Mouse (Mus musculus): ENCODE measurements at regions not wholly inside any gene's neighbourhood (a gene's known extent, or its start where the extent isn't known, plus 50 kb on each side); places are given as distances from the start of the nearest gene placed in this dataset.
"Not testable (repeated sequence)": the region's sequence is repeated elsewhere in the genome, so short reads cannot be mapped to it uniquely, and the experiment has no call there.

DNA sequence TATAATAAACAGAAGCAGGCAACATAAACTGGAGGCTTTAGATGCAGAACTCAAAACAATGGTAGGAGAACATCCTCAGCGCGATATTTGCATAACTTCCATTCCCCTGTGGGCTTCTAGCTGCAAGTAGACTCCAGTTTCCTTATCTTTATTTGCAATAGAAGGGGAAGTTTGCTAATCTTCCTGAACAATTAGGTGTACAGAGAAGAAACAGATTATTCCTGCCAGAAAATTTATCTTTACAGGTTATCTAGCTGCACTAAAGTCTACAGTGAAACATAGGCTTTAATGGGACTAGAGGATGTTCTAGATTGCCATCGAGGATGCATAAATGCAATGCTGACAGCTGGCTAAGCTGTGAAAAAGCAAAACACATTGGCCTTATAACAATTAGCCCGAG lies 1544.0 kb downstream of the Efna5 start:
- no peak for DNase-seq

DNA sequence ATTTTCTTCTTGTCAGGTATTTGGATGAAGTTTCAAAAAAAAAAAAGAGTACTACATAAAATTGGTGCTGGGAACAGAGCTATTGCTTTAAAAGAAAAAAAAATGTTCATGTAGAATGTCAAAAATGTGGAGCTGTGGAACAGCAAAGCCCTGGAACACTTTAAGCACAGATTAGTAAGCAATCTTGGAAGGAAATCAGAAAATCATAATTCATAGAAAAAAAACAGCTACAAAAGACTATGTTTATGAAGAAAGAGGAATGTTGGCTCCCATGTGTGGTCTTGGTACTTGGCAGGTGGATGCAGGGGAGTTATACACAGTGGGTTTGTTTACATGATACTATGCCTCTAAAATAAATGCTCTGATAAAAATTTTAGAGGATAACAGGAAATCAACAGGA lies 1555.7 kb downstream of the Efna5 start:
- DNase-seq, result no peak

DNA sequence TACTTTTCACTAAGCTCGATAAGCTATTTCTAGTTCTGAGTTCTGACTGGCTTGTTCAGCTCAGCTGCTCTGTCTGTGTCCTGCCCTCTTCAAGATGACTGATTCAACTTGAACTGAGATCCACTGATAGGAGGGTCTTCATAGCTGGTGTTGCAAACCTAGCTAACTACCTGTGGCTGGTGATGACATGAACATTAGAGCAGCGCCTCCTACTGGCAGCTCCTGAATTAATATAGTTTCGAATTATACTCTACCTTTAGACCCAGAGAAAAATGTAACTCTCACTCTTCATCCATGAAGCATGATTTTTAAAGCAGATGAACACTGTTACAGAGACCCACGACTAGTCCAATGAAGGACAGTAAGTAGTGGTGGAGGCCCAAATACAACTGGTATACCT lies 1560.3 kb downstream of the Efna5 start:
- DNase-seq, result no peak

DNA sequence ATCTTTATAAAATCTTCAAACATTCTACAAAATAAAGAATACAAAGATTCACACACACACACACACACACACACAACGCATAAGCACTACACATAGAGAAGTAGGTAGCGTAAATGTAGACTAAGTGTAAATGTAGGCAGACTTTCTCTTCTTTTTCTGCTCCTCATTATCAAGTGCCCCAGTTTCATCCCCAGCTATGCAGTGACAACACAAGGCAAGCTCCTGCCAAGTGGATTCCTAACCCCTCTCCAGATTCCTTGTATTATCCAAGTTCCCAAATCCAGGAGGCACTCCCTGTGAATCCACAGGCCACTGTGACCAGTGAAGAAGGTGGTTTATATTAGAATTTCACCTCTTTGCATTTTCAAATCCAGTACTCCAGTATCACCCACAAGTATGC lies 1567.7 kb downstream of the Efna5 start:
- DNase-seq, result no peak

DNA sequence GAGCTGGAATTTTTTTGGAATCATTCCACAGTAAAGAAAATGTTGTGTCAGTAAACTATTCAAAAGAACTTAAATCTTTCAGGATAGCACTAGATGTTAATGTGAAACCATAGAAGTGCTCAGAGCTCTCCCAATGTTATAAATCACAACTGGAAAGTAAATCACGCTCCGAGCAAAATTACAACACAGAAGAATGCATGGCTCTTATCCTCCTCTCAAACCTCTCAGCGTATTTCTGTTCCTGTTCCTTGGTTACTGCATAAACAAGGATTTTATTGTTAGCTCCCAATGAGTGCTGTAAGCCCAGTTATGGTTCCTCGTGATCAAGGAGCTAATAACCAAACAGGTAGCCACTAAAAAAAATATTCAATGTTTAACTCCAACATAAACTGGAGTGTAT lies 1569.9 kb downstream of the Efna5 start:
- no peak for DNase-seq

DNA sequence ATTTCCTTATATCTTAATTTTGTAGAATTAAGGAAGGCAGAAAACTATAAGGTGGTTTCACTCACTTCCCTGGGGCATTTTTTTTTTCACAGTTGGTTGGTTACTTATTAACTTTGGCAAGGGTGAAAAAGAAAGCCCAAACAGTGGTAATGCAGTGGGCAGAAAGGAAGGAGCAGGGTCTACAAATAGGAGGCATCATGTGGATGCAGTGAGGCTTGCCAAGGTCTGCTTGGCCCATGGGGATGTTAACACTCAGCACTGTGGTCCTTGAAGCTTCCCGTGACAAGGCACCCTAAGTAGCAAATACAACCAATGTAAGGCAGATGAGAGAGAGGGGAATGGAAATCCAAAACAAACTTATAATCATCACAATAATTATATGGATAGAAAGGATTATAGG lies 1577.5 kb downstream of the Efna5 start:
- no peak for DNase-seq

DNA sequence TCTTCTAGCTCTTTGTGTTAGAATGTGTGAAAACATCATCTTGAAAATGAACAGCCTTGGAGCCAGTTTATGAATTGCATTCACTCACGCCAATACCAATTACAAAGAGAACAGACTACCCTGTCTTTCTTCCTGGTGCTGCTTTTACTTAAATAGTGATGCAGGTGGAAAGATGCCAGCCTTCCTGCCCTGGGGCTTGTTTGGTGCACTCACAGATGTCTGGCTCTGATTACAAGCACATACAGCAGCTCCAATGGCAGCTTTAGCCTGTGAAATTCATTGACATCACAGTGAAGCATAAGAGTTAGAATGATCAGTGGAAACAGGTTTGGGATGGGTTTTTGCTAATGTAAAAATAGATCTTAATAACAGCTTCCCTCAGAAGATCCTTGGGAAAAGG lies 1579.1 kb downstream of the Efna5 start:
- DNase-seq, result peak; percentile 29

DNA sequence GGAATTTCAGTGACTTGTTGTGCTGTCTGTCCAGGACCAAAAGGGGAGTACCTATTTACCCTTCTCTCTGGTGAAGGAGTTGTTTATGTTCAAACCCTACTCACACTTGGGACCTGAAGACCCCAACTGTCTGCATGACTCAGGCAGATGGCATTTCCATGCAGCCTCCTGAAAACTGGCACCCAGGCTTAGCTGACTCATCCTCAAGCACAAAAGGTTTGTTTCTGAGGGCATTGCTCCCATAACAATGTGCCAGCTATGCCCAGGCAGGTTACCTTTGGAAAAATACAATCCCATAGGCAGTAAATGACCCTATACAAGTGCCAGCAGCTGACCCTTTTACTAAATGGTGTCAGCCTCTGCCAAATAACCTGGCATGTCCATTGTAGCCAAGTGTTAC lies 1579.9 kb downstream of the Efna5 start:
- no peak for DNase-seq

DNA sequence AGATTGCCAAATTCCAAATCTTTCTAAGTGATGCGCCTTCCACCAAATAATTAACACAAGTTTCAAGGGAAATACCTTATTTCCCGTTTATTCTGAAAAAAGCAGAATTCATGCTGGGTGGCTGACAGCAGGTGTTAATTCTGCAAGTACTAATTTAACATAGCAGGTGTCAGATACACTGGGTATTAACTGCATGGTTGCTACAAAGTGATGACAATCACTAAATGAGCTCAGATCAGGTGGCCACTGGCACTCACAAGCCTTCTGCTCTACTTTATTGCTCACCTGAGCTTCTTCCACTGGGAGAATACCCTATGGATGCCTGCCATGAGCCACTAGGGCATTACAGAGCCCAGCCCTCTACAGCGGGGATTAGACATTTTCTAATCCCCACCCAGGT lies 1590.0 kb downstream of the Efna5 start:
- DNase-seq, result no peak

DNA sequence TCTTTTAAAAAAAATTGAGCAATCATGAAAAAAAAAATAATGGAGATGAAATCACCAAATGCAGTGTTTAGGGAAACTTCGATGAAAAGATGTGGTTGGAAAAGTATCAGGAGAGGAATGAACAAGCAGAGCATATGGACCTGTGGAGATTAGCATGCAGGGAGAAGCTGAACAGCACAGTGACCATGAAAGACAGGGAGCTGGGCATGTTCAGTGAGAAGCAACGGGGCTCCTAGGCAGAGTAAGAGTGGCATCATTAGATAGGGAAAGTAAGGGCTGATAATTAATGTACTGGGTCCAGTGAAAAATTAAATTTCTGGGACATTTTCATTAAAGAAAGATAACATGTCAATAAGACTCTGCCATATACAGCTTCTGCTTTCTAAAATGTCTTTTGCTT lies 1592.5 kb downstream of the Efna5 start:
- no peak for DNase-seq

DNA sequence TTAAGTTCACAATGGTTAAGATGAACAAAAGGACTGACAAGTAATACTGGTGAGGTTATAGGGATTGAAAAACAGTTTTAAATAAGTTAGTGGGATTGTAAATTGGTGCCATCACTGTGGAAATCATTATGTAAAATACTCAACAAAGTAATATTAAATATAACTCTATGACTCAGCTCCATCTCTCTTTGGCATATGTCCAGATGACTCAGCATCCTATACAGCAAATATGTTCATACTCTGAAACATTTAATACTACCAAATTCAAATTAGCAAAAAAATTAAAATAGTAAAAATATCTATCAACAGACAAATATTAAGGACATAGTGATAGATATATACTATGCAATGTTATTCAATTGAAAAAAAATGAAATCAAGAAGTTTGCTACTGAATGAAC lies 1607.5 kb downstream of the Efna5 start:
- DNase-seq, result no peak

DNA sequence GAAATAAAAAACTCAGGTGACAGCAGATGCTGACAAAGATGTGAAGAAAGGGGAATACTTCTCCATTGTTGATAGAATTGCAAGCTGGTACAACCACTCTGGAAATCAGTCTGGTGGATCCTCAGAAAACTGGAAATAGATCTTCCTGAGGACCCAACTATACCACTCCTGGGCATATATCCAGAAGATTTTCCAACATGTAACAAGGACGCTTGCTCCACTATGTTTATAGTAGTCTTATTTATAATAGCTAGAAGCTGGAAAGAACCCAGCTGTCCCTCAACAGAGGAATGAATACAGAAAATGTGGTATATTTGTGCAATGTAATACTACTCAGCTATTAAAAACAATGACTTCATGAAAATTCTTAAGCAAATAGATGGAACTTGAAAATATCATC lies 1624.6 kb downstream of the Efna5 start:
- DNase-seq, result not testable (repeated sequence)

DNA sequence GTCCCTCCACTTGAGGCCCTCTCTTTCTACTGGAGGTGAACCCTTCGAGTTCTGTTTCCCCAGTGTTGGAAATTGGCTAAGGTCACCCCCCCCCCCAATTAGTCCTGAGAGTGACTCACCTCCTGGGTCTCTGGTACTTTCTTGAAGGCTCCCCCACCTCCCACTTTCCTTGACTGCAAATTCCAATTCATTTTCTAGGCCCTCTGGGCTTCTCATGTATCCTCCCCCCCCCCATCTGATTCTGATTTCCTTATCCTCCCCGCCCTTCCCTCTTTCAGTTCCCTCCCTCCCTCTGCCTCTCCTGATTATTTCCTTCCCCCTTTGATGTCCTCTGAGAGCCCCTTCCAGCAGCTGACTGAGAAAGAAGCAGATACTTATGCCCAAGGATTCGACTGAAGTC lies 1632.7 kb downstream of the Efna5 start:
- no peak for DNase-seq

DNA sequence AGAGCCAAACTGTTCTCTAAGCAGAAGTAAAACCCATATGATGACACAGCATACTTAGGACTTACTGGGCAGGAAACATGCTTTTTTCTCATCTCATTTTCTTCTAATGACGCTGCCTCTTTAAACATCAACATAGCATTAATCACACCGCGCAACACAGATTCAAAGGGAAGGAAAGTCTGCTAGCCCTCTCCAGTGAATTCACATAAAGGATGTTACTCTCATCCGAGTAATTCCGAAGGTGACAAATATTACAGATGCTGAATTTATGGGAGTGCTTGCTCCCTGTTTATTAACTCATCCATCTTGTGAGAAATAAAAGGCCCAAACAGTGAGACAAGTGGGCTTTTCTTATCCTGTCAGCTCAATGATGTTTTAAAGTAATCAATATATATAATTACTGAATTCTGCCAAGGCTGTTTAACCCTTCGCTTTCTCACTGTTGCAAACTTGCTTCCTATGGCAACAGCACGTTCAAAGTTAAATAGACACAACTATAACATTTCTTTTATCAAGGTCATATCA lies 1663.9 kb downstream of the Efna5 start:
- DNase-seq, result no peak

DNA sequence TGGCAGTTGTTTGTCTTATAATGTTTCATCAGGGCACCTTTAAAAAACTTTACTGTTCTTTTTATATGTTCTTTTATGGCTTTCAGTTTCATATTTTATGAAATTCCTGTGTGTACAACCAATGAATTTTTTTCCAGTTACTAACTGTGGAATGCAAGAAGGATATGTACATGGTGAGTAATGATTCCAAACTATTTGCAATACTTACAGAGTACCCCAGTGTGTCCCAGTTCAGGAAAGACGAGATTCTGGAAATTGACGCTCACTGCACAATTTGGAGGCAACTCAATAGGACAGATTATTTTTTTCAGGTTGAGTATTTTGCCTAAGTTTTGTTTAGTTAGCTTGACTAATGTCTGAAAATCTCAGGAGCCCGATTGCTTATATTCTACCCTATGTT lies 1676.8 kb downstream of the Efna5 start:
- DNase-seq, result no peak

DNA sequence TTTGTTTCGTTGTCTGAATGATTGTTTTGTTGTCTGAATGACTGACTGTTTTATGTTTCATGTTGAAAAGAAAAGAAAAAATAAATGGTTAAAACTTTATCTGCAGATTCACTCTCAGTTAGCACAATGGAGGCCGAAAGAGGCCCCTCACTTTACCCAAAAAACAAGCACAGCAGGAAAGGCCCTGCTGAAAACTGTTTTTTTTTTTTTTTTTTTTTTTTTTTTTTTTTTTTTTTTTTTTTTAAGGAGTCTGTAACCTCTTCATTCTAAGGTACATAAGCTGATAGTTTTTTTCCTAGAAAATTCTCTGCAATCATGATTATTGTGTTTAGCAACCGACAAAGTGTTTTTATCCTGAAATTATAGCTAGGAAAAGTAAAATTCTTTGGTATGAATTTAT lies 1693.2 kb downstream of the Efna5 start:
- DNase-seq, result not testable (repeated sequence)

DNA sequence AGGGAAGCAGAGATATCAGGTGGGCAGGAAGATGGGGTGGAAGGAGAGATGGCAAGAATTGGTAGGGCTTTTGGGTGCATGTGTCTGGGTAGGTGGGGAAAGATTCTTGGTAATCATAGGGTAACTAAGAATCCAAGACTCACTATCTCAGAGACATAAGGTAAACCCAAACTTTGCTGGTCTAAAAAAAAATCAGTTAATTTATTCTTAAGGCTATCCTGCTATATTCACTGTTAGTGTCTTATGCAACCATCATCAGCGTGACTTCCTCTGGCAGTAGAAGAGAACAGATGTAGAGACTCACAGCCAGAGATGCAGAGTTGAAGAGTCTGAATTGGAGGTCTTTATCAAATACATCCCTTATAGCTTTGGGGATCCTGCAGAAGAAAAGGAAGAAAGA lies 1704.5 kb downstream of the Efna5 start:
- DNase-seq, result no peak

DNA sequence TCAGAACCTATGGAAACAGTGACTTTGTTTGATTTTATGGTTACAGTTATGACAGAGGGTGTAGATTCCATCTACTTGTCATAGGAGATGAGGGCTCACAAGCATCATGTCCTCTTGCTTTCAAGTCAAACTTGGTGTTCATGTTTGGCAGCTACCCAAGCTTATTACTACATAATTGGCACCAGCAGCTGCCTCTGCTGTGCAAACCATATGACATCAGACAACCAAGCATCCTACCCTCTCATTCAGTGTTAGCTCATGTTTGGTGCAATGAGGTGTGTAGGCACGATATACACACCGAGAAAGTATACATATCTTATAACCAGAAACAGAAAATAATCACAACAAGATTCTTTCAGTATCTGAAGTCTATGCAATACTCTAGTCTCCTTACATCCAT lies 1721.7 kb downstream of the Efna5 start:
- no peak for DNase-seq

DNA sequence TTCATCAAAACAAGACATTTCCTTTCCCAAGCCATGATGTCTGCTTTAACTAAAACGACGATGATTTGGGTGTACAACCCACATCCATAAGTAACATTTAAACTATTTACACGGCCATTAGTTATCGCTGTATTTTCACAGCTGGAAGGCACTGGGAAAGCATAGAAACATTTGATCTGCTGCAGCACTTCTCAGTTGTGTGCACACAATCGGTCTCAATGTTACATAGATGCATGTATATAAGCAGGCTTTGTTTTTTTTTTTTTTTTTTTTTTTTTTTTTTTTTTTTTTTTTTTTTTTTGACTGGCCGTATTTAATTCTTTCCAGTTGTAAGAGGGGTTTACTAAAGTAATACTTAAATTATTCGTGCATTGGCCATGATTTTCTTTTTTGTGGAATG lies 1744.1 kb downstream of the Efna5 start:
- no peak for DNase-seq

DNA sequence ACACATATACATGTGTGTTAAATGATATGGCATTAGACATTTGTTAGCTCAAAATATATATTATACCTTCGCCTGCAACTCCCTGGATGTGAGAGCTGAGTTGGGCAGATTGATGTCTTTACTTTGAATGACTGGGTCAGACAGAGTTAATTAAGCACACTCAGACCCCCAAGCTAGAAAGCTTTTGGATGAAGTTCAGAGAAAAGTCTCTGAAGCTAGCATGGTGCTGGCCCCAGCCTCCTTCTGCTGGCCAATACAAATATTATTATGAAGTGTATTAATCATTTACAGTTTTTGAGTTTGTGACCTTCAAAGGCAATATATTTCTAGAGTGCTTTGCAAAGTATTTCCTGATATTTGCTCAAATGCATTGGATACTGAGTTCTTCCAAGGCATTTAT lies 1753.3 kb downstream of the Efna5 start:
- DNase-seq, result no peak

DNA sequence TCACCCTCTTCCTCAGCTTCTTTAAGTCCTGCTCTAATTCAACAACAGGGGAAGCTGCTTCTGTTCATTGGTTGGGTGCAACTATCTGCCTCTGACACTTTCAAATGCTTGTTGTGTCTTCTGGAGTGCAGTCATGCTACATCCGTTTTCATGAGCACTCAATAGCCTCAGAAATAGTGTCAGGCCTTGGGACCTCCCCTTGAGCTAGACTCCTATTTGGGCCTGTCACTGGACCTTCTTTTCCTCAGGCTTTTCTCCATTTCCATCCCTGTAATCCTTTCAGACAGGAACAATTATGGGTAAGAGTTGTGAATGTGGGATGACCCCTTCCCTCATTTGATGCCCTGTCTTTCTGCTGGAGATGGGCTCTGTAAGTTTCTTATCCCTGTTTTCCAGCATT lies 1774.8 kb downstream of the Efna5 start:
- no peak for DNase-seq

DNA sequence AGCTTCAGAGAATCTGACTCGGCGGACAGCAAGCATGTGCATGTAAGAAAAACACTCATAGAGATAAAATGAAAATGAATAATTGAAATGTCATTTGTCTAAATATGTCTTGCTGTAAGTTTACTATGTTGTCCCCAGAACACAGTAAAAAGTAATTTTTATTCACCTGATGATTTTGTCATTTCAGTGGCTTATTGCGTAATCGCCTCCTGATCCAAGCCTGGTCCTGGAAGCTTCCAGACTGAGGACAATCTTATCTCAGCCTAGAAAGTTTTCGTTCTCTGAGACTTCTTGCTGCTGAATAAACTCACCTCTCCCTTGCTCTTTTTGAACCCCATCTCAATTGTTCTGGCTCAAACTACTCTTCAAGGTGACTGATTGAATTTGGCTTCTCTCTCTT lies 1820.7 kb downstream of the Efna5 start:
- no peak for DNase-seq

DNA sequence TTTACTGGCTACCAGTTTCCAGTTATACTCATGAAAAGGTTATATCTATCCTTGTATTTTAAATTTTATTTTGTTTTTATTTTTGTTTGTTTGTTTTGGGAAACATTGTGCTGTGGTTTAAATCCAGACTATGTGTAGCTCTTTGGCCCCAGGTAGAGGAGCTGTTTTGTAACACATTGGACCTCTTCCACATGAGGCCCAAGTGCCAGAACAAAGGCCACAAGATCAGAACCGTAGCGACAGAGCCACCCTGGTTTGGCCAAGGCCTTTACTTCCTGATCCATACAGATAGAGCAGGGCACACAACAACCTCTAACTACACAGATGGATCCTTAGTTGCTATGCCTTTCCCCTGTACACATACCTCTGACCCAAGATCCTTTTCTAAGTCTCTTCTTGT lies 1822.6 kb downstream of the Efna5 start:
- no peak for DNase-seq

DNA sequence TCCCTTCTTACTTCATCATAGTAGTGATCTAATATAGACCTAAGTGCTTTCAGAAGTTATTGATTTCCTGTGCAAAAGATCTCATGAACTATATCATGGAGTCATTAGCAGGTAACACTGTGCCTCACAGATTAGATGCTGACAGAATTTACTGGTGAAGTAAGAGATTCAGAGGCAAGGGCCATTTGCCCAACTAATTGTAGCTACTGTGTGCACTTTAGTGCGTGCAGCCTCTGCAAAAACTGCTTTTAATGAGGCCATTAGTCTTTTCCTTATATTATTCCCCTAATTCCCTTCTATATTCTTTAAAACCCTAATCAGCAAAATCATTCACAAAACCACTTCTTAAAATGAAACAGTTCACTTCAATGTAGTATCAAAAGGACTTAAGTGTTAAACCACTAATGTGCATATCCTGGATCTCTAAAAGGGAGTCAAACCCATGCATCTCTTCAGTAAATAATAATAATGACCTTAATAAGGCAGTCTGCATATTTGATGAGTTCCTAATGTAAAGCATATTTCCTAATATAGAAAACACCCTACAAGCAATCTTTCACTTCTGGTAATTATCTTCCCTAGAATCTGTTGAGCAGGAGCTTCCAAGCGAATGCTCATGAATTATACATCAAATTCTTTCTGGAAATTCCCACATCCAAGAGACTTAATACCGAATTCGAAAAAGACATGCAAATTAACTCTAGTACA lies 1847.4 kb downstream of the Efna5 start:
- DNase-seq, result no peak

DNA sequence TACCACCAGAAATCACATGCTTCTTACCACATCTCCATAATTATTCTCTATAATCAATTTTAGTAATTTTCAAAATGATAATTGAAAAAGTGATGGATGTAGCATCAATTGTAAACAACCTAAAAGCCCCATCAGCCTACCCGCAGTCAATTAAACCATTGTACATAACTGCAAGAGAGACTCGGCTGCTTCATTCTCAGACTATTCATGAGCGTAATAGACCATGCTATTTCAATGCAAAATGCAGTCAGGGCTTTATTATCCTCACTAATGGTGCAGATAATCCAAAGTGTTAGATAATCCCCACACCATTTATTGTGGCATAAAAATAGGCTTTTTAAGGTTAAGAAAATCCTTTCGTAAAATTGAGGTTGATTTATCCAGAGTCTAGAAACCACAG lies 1862.5 kb downstream of the Efna5 start:
- DNase-seq, result no peak

All from right cerebral cortex, postnatal 4 days (tissue).